Mouse (Mus musculus): ENCODE data around the gene Olfr90.

Olfr90 gene

DNA sequence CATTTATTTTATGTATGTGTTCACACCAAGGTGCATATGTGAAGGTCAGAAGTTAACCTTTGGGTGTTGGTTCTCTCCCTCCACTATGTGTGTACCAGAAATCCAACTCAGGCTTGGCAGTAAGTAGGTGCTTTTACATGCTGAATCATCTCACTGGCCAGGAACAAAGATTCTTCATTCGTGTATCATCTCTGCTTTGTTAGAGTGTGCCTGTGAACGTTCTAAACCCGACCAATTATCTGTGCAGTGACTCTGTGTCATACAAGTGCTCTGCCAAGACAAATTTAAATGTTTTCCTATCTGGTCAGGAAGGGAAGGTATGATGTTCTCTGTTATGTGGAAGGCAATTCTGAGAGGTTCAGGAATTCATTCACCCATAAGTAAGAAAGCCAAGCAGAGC is 26.9 kb downstream of the Olfr90 start:
- DNase-seq (ENCODE audit: low spot score in 2 of 2), result no peak

DNA sequence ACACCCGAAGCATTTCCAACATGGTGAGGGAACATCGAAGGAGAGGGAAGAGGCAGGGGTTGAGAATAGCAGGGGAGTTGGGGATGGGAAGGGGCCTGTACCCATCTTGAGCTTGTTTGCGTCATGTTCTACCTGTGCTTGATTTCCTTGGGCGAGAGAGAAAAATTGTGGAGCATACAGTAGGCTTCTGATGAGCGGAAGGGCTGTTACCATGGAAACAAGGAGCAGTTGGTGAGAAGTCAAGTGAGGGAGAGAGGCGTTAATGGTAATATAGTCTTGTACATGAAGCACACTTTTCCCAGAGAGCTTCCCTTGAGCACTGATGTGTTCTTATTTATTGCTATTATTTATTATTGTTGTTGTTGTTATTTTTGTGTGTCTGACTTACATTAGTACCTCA is 31.3 kb downstream of the Olfr90 start:
- DNase-seq (ENCODE audit: low spot score in 2 of 2), result no peak

DNA sequence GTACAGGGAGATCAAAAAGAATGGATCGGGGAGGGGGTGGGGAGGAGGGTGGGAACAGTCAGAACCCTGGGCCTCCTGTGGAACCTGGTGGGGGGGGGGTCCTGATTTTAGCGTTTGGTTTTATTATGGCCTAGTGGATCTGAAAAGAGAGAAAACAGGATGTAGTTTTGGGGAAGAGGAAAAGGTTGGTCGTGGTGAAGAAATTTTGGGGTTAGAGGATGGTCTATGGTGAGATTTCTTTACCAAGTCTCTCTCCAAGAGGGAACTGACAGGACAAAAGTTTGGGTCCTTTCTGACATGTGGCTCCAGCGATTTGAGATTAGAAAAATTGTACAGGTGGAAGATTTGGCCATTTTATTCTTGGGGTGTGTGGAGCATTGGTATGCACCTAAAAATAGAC is 36.6 kb downstream of the Olfr90 start:
- no peak for DNase-seq (ENCODE audit: low spot score in 2 of 2)

DNA sequence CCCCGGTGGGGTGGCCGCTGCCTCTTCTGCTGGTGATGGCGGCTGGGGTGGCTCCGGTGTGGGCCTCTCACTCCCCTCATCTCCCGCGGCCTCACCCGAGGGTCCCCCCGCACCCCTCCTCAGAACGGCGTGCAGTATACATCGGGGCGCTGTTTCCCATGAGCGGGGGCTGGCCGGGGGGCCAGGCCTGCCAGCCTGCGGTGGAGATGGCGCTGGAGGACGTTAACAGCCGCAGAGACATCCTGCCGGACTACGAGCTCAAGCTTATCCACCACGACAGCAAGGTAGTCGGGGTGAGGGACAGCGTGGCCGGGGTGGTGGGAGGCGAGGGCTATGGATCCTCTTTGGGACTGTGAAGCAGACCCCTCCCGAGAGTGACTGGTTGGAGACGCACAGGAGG is 37.4 kb downstream of the Olfr90 start:
- no peak for DNase-seq (ENCODE audit: low spot score in 2 of 2)

DNA sequence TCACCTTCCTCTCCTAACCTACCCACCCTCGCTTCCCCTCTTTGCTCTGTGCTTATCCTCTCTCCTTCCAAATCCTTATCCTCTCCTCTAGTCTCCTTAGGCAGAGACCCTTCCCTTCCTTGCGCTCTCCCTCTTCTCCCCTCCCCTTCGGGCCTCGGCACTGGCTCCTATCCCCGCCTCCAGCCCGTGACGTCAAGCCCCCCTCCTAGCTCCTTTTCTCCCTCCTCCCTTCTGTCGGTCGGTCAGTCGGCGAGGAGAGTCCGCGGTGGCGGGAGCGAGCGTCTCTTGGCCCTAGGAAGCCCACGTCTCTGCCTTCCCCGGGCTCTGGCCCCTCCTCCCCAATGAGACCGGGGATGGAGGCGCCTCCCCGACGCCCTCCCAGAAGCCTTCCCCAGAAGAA is 37.9 kb downstream of the Olfr90 start:
- peak; percentile 61 to 78 for DNase-seq (ENCODE audit: low spot score in 2 of 2)

DNA sequence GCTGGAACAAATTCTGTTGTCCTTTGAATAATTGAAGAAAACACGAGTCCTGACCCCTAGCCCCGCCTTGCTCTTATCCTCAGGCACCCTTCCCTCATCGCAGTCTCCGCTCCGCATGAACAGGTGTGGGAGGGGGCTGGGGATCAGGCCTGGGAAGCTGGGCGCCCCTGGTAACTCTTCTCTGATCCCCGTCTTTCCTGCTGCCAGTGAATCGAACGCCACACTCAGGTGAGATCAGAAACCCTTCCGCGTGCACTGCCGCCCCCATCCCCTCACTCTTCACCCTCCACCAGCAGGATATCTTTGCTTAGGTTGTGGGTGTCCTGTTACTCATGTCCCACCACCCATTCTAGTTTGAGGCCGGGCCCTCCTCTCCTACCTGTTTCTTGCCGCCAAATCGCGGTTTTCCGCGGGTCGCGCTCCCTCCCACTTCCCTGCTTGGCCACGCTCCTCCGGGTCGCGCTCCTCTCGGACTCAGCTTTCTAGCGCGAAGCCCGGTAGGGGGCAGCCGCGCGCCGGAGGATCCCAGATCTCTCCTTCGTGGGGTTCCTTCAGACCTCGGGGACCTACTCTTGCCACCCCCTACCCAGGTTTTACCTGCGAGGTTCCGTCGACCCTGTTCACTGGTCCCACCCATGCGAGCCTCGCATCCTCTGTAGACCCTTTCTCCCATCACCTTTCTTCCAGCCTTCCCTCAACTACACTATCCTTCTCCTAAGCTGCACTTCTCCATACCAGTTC is 38.6 kb downstream of the Olfr90 start:
- peak; percentile 43 to 78 for DNase-seq (ENCODE audit: low spot score in 2 of 2)

DNA sequence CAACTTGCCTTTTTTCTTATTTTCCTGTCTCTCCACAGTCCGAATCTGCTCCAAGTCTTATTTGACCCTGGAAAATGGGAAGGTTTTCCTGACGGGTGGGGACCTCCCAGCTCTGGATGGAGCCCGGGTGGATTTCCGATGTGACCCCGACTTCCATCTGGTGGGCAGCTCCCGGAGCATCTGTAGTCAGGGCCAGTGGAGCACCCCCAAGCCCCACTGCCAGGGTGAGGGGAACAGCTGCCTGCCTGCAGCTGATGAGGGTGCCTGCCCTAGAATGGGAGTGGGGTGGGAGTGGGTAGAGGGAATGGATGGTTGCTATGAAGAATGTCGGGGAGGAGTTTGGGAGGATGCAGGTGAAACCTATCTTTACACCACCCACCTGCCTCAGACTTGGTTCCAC is 39.9 kb downstream of the Olfr90 start:
- no peak for DNase-seq (ENCODE audit: low spot score in 2 of 2)

DNA sequence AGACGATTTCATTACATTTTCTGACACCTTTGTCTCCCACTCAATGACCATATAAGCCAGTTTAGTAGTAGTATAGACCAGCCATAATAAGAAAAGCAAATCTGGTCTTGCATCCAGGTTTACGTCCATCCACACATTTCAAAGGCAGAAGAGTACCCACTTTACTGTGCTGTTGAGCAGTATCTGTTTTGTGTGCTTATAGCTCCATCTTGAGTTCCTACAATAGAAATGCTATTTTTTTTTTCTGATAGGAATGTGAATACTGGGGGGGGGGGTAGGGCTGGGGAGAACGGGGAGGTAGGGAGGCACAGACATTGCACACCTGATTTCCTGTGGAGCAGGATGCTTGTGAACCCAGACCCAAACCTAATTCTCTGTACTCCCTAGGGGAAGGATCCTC is 40.3 kb downstream of the Olfr90 start:
- no peak for DNase-seq (ENCODE audit: low spot score in 2 of 2)

DNA sequence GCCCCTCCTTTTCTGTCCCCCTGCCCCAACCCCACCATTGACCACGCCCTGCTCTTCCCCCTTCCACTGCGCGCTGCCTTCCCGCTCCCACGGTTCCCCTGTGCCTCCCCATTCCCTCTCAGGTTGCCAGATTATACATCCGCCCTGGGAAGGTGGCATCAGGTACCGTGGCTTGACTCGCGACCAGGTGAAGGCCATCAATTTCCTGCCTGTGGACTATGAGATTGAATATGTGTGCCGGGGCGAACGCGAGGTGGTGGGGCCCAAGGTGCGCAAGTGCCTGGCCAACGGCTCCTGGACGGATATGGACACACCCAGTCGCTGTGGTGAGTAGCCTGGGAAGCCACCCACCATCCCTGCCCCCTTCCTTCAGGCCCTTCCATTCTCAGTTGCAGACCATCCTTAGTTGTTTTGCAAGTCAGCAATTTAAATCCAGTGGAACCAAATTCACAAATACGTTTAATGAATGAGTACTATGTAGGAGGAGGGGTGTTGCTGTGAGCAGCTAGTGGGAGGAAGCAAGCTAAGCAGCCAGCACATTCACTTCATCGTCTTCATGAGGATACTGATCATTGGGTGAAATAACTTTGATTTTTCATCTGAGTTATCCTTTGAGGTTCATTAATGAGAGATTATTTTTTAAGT is 40.8 kb downstream of the Olfr90 start:
- DNase-seq (ENCODE audit: low spot score in 2 of 2), result no peak

DNA sequence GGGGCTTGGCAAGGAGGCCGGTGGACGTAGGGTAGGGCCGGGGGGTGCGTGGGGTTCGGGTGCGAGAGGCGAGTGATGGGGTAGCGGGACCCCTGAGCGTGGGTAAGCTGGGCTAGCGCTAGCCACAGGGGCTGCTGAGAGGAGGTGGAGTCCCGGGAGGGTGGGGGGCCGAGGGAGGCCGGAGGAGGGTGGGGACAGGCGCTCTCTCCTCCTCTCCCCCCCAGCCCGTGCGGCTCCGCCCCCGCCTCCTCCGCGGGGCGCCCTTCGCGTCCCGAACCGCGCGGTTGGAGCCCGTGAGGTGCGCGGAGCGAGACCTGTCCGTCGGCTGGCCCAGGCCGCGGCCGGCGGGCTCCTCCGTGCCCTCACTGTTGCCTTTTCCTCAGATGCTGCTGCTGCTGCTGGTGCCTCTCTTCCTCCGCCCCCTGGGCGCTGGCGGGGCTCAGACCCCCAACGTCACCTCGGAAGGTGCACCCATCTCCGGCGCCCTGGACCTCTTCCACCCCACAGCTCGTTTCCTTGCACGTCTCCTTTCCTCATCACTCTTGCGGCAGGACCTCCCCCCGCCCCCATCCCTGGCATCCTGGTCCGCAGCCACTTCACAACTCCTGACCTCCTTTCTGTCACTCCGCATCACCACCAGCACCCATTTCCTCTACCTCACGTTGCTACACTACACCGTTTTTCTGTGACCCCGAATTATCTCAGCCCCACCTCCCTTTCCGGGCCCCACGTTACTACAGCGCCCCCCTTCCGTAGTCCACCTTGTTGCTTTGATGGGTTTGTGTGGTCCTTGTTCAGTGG is 41.8 kb downstream of the Olfr90 start:
- DNase-seq (ENCODE audit: low spot score in 2 of 2), result peak in 1 of 2 experiments; percentile 62

DNA sequence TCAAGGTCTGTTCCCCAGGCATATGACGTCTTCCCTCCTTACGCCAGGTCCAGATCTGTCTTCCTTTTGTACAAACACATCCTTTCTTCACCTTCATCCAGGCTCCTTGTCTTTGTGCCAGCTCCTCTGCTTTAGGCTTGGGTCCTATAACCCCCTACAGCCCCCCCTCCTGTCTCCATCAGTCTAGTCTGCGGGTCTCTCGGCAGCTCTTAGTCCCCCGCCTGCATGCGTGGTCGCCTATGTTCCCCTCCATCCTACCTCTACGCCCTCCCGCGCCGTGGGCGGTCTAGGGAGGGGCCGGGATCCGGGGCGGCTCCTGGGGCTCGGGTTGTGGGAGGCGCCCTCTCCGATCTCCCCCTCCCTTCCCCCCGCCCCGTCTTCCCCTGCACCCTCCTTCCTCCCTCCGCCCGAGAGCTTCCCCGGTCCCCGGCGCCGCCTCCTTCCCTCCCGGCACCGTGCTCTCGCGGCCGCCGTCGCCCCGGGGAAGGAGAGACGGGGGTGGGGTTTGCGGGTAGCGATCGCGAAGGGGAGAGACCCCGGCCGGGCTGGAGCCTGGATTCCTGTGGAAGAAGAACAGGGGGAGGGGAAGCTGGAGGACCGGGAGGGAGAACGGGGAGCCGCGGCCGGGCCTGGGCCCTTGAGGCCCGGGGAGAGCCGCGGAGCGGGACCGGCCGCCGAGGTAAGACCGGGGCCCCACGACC is 42.5 kb downstream of the Olfr90 start, which contains the start of gene Gabbr1:
TSS of gene Gabbr1 (plus strand) at position 356 of the 701 bp plus-strand sequence.
- peak; percentile 74 to 79 for DNase-seq (ENCODE audit: low spot score in 2 of 2)

DNA sequence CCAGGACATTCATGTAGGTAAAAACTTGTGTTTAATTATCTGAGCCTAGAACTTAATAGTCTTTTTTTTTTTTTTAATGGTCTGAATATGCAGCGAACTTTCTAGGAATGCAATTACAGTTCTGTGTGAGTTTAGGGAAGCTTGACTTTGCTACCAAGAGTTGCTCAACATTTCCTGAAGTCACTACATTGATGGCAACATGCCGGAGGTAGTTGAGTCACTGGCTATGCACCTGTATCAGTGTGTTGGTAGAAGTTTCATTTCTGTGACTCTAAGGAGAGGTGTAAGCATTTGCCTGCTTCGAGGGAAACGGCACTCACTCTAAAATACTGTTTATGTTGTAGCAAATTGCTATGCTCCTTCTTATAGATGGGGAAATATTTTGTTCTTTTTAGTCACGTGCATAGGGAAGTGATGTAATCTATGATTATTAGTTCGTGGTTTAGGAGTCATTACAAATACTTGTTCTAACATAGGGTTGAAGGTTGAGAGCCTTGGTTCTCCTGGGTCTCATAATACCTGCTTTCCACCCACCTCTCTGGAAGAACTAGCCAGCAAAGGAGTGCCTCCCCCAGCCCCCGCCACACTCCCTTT is 43.6 kb downstream of the Olfr90 start:
- no peak for DNase-seq (ENCODE audit: low spot score in 2 of 2)

DNA sequence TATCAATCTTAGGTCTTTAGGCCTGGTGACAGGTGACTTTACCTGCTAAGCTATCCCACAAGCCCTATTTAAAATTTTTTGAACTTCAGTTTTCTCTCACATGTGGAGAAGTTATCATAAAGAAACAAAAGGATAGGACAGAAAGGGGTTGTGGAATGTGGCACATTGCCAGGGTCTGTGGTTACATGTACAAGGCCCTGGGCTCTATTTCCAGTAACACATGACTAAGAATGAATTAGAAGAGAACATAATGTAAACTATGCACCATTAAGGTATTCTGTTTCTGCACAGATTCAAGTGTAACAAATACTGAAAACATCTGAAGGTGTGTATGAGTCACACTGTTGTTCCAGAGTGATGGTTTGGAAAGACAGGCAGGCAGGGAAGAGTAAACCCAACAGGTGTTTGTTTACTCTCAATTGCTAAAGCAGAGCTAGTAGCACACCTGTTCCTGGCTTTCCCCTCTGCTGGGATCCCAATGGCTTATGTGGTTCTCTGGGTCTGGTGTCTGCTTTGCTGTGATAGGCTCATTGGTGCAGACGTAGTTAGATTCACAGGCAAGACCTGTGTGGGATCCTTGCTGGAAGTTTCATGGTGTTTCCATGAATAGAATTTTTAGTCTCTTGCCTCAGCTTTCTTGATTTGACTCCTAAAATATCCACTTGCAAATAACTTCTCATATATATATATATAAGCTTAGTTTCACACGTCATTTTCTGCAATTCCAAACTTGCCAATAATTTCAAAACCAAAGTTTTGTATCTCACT is 49.0 kb downstream of the Olfr90 start:
- no peak for DNase-seq (ENCODE audit: low spot score in 2 of 2)

All from urinary bladder, postnatal 4 days (tissue).